Mouse (Mus musculus): ENCODE measurements around the gene Cdk7. TPM values are rescaled to one million over a fixed set of nuclear protein-coding genes. Genes with fewer than 3 reads are reported as not detected.
A peak's percentile ranks its signal among the peaks of the same experiment; 100 is the strongest.

Cdk7 gene
- polyA plus RNA-seq, 1 experiment from 2014 or later, result 66.3 TPM

DNA sequence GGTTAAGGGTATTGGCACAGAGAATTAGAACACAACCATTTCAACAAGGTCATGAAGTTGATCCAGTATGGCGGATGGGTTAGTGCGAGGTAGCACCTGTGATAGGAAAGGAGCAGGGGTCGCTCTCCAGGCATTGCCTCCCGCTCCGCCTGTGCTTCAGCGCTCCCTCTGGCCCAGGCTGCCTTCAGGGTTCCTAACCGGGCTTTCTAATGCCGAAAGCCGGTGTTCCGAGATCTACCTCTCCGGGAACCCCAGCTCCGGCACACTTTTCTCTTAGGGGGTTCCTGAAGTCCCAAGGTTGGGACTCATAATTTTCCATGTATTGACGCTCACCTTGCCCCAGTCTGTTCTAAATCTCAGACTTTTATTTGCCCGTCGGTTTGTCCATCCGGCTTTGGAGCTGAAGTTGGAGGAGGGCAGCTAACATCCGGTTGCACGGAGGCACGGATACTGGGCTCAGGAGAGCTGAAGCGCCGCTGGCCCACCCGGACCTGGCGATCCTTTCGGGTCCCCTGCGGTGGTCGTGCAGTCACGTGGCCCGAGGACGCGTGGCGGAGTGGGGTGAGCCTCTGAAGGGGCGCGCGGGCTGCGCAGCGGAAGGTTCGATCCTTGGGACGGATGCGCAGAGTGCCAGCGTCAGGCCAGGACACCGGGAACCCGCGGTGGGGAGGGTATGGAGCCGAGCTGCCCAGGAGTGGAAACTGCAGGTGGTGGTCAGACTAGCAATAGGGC lies 61.3 kb downstream of the Cdk7 start, which contains the start of gene Ccdc125:
TSS of gene Ccdc125 (plus strand) at position 427 of the 732 bp plus-strand sequence.
- H3K9me3 ChIP-seq (ENCODE audit: control insufficient read depth, low read length), result no peaks in the 10 kb centered on the region; the same call in 1 of the 2 replicates
- no peak within 1 kb of the TSS for H3K27ac ChIP-seq (ENCODE audit: low read depth, low read length)
- H3K4me2 ChIP-seq, result peak within 1 kb of the TSS; percentile 58
- H3K4me1 ChIP-seq (ENCODE audit: control insufficient read depth, insufficient read depth, low read length), result no peaks in the 10 kb centered on the region
- peak; percentile 85 for ATAC-seq (ENCODE audit: low FRiP score)
- H3K9ac ChIP-seq (ENCODE audit: low read length), result peak within 1 kb of the TSS; percentile 62
- peak within 1 kb of the TSS; percentile 45 for H3K4me3 ChIP-seq (ENCODE audit: low read depth, low read length)
- no peaks in the 10 kb centered on the region for H3K27me3 ChIP-seq (ENCODE audit: control insufficient read depth, insufficient read depth, low read length)
- DNase-seq (ENCODE audit: low spot score, missing footprints), result peak; percentile 95
- WGBS, result under 1% methylated on average over 44 of the region's 44 CpGs
- H3K36me3 ChIP-seq (ENCODE audit: control insufficient read depth, insufficient read depth, low read length), result peaks cover 5% of the 10 kb centered on the region; the same call in 1 of the 2 replicates

GRCm38 (mm10) chr13:100659864-100660456 lies 70.8 kb downstream of the Cdk7 start:
- DNase-seq (ENCODE audit: low spot score, missing footprints) (peak; percentile 92), ATAC-seq (ENCODE audit: low FRiP score) (peak; percentile 54; the same call in 1 of the 2 replicates)
- no peak overlapping the region for H3K4me2 ChIP-seq
- no peak overlapping the region for H3K9ac ChIP-seq (ENCODE audit: low read length)
- 52% methylated on average over 4 of the region's 4 CpGs for WGBS
- no peaks in the 10 kb centered on the region for H3K27me3 ChIP-seq (ENCODE audit: control insufficient read depth, insufficient read depth, low read length)
- no peak overlapping the region for H3K4me3 ChIP-seq (ENCODE audit: low read depth, low read length)
- no peaks in the 10 kb centered on the region for H3K4me1 ChIP-seq (ENCODE audit: control insufficient read depth, insufficient read depth, low read length)
- peaks cover 4% of the 10 kb centered on the region; the same call in 1 of the 2 replicates for H3K36me3 ChIP-seq (ENCODE audit: control insufficient read depth, insufficient read depth, low read length)
- no peaks in the 10 kb centered on the region for H3K9me3 ChIP-seq (ENCODE audit: control insufficient read depth, low read length)
- H3K27ac ChIP-seq (ENCODE audit: low read depth, low read length), result no peak overlapping the region

GRCm38 (mm10) chr13:100658091-100658490 lies 72.6 kb downstream of the Cdk7 start:
- 96% methylated on average over 5 of the region's 5 CpGs for WGBS
- ATAC-seq (ENCODE audit: low FRiP score) (no peak), DNase-seq (ENCODE audit: low spot score, missing footprints) (peak; percentile 71)
- Histone ChIP-seq H3K9ac (ENCODE audit: low read length) (no peak overlapping the region), H3K27me3 (ENCODE audit: control insufficient read depth, insufficient read depth, low read length) (no peaks in the 10 kb centered on the region), H3K4me3 (ENCODE audit: low read depth, low read length) (no peak overlapping the region), H3K4me1 (ENCODE audit: control insufficient read depth, insufficient read depth, low read length) (no peaks in the 10 kb centered on the region), H3K4me2 (no peak overlapping the region), H3K27ac (ENCODE audit: low read depth, low read length) (no peak overlapping the region), H3K9me3 (ENCODE audit: control insufficient read depth, low read length) (no peaks in the 10 kb centered on the region), H3K36me3 (ENCODE audit: control insufficient read depth, insufficient read depth, low read length) (no peaks in the 10 kb centered on the region)

Other genes starting within 250 kb of the Cdk7 start
- gene Gtf2h2, start 238.4 kb downstream of the Cdk7 start, polyA plus RNA-seq (2014; fragmentation: Nextera tagmentation; extraction: Ambion mirVana), result 85.4 and 86.2 TPM in 2 replicates
- 1.5 and 2.1 TPM in 2 replicates for gene Ocln, start 178.2 kb downstream of the Cdk7 start, polyA plus RNA-seq (2014; fragmentation: Nextera tagmentation; extraction: Ambion mirVana)
- gene Marveld2, start 114.0 kb downstream of the Cdk7 start, polyA plus RNA-seq (2014; fragmentation: Nextera tagmentation; extraction: Ambion mirVana), result 1.4 and 1.7 TPM in 2 replicates
- 355 and 359 TPM in 2 replicates for gene Ak6, start 80.0 kb downstream of the Cdk7 start, polyA plus RNA-seq (2014; fragmentation: Nextera tagmentation; extraction: Ambion mirVana)
- 26.5 and 31.2 TPM in 2 replicates for gene Rad17, start 79.9 kb downstream of the Cdk7 start, polyA plus RNA-seq (2014; fragmentation: Nextera tagmentation; extraction: Ambion mirVana)
- gene Taf9, start 79.4 kb downstream of the Cdk7 start, polyA plus RNA-seq (2014; fragmentation: Nextera tagmentation; extraction: Ambion mirVana), result 21.4 and 24.6 TPM in 2 replicates
- gene Ccdc125, start 61.2 kb downstream of the Cdk7 start, polyA plus RNA-seq (2014; fragmentation: Nextera tagmentation; extraction: Ambion mirVana), result 1.4 and 2.6 TPM in 2 replicates
- 143 and 153 TPM in 2 replicates for gene Mrps36, start 13.7 kb upstream of the Cdk7 start, polyA plus RNA-seq (2014; fragmentation: Nextera tagmentation; extraction: Ambion mirVana)
- 56.2 and 60.8 TPM in 2 replicates for gene Cenph, start 45.0 kb upstream of the Cdk7 start, polyA plus RNA-seq (2014; fragmentation: Nextera tagmentation; extraction: Ambion mirVana)
- 415 and 420 TPM in 2 replicates for gene Ccnb1, start 55.6 kb upstream of the Cdk7 start, polyA plus RNA-seq (2014; fragmentation: Nextera tagmentation; extraction: Ambion mirVana)
- gene Slc30a5, start 102.5 kb upstream of the Cdk7 start, polyA plus RNA-seq (2014; fragmentation: Nextera tagmentation; extraction: Ambion mirVana), result 45.7 and 46.2 TPM in 2 replicates